Mouse (Mus musculus): ENCODE measurements around the gene Xlr3a.
A peak's percentile ranks its signal among the peaks of the same experiment; 100 is the strongest.
"Not testable (repeated sequence)": the region's sequence is repeated elsewhere in the genome, so short reads cannot be mapped to it uniquely, and the experiment has no call there.

The Xlr3a gene

GRCm38 (mm10) chrX:73096941-73097508 is at the start of gene Xlr3a:
Xlr3a (minus strand) TSS chrX:73097095.
- DNase-seq (ENCODE audit: low read depth, low spot score), result not testable (repeated sequence)

DNA sequence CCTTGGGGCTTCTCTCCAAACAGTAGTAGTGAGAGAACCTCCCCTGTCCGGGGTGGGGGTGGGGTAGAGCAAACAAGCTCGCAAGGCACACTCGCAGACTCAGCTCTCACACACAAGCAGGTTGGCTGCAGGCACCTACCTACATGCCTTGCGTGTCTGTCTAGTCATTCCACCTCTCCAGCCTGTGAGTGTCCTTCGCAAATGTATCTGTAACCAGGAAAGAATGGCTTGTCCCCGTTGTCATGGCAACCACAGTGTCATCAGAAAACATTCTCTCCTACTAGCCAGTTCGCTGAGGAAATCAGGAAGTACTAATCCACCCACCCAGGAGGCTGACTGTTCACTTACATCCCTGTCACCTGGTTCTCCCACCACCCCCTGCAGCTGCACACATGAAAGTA is 46.3 kb upstream of the Xlr3a start:
- not testable (repeated sequence) for DNase-seq (ENCODE audit: low read depth, low spot score)

DNA sequence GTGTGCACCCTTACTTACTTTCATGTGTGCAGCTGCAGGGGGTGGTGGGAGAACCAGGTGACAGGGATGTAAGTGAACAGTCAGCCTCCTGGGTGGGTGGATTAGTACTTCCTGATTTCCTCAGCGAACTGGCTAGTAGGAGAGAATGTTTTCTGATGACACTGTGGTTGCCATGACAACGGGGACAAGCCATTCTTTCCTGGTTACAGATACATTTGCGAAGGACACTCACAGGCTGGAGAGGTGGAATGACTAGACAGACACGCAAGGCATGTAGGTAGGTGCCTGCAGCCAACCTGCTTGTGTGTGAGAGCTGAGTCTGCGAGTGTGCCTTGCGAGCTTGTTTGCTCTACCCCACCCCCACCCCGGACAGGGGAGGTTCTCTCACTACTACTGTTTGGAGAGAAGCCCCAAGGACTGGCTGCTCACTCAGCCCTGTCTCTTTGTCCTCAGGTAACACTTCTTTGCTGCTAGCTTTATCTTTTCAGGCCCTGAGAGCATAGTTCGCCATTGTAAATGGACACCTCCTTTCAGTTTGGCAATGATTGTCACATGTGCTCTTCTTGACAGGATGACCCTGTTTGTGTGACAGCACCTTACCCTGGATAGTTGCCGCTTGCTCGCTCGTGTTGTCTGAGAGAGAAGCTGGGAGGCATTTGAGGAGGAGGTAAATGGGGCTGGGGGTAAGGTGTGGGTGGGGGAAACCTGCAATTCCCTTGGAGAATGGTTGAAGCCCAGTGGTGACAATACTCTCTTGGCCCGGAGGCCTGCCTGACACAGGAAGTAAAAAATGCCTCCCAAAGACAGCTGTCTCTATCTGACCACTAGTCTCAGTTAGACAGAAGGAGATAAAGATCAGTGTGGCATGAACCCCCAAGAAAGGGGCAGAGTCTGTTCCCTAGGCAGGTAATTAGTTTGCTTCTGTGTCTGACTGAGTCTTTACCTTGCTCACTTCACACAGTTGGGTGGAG is 26.2 kb upstream of the Xlr3a start:
- DNase-seq (ENCODE audit: low read depth, low spot score), result not testable (repeated sequence)

DNA sequence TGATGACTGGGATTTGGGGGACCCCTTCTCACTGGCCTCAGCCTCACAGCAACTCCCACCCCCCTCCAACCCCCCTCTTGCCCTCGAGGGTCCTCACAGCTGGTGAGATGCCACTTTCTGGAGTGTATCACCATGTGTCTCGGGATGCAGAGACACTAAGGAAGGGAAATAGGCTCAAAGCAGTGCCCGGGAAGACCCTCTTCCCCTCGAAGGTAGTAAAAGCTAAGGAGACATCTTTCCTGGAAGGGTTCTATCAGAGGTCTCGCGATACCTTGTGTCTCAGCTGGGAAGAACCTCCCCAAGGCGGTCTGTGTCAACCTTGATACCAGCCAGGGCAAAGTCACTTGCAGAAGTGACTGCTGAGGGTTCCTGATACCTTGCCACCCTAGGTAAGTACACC is 19.9 kb upstream of the Xlr3a start, which contains the start of gene Gm14685:
Gm14685 (plus strand) TSS at position 301 of the 400 bp plus-strand sequence.
- DNase-seq (ENCODE audit: low read depth, low spot score), result not testable (repeated sequence)

DNA sequence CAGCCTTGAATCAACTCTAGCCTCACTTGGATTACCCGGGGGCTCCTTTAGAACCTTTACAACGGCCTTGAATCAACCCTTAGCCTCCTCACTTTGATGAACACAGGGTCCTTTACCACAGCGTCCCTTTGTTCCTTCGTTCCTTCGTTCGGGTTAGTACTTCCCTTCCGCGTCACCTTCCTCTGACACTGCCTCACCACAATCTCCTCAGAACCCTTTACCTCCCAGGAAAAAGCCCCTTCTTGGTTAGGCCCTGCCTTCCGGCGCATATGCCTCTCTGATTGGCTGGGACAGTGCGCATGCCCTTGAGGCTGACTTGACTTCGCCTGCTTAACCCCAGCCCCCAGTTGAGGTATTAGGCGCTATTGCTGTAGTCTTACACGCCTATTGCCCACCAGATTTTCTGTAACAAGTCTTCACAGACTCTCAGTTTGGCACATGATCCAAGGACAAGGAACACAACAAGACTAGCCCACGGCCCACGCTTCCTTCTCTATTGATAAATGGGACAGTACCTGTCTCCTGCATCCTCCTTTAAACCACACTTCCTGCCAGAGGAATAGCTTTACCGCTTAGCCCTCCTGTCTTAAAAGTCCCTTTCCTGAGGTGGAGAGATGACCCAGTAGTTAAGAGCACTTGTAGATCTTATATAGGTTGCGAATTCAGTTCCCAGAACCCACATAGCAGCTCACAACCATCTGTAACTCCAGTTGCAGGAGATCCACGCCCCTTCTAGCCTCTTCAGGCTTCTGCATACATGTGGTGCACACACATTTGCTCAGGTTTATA is 14.4 kb downstream of the Xlr3a start, which contains the start of gene Xlr4a:
Xlr4a (minus strand) TSS at position 212 of the 789 bp plus-strand sequence.
- DNase-seq (ENCODE audit: low read depth, low spot score), result not testable (repeated sequence)

DNA sequence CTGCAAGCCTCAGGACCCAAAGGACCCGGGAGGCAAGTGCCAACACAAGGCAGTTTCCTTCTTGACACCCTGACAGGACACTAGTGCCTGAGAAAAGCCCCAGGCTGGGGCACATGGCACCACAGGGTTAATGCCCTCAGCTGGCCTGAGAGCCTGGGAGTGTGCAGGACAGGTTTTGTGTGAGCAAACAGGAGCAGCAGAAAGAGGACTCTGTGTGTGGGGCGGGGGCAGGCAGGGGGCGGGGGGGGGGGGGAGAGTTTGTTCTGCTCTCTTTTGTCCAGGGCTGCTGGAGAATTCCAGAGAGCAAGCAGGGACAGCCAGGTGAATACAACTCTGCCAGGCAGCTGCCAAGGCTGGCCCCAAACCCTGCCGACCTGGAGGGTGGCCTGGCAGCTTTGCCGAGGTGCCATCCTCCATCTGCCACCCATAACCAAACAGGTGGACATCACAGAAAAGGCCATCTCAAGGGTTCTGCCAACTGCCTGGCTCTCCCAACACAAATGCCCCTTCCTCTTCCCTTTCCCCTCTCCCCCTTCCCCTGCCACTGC is 30.1 kb downstream of the Xlr3a start:
- DNase-seq (ENCODE audit: low read depth, low spot score), result not testable (repeated sequence)

GRCm38 (mm10) chrX:73064415-73064793 is 32.5 kb downstream of the Xlr3a start, which contains the start of gene Pnma3:
Pnma3 (plus strand) TSS chrX:73064787.
- no peak for DNase-seq (ENCODE audit: low read depth, low spot score)

GRCm38 (mm10) chrX:73063512-73064414 is 33.1 kb downstream of the Xlr3a start:
- no peak for DNase-seq (ENCODE audit: low read depth, low spot score)

DNA sequence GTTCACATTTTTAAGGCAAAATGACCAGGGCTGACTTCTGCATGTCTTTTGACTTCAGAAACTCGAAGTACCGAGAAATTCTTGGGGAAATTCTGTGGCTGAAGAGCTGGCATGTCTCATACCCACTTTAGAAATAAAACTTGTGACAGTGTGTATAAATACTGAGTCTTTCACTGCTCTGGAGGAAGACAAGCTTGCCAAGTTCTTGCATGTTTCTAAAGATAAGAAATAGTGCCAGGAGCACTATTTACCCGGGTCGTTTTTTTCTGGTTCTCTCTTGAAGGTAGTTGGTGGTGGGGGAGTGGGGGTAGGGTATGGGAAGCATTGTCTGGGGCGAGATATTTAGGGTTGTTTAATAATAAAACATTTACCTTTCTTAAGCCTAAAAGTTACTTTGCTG is 34.6 kb downstream of the Xlr3a start:
- no peak for DNase-seq (ENCODE audit: low read depth, low spot score)

- DNase-seq (ENCODE audit: low read depth, low spot score), result no peak
Measured at GRCm38 (mm10) chrX:73061528-73061927, 35.4 kb downstream of the Xlr3a start.

DNA sequence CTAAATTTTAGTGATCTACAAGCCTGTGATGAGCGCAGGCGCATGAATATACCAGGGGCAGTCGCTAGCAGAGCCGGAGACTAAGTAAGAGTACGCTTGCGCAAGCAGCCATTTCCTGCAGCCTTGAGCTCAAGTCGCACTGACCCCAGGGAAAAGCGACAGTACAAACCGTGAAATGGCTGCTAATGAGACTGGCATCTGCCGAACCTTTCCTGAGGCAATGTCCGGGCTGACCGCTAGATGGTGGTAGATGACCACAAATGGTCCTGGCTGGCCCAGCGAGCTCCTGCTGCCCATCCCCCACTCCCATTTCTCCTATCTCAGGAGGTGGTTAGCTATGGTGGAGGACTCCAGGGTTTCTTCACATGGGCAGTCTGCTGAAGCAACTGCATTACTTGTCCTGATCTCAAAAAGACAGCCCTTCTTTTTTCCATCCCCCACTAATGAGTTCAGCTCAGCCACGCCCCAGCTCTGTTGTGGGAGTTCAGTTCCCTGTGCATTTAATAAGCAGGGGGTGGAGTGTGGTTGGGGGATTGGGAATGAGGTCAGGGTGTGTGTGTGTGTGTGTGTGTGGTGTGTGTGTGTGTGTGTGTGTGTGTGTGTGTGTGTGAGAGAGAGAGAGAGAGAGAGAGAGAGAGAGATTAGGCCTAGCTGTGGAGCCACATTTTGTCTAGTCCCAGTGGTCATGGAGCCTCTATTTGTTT is 42.9 kb downstream of the Xlr3a start:
- DNase-seq (ENCODE audit: low read depth, low spot score), result peak; percentile 85

DNA sequence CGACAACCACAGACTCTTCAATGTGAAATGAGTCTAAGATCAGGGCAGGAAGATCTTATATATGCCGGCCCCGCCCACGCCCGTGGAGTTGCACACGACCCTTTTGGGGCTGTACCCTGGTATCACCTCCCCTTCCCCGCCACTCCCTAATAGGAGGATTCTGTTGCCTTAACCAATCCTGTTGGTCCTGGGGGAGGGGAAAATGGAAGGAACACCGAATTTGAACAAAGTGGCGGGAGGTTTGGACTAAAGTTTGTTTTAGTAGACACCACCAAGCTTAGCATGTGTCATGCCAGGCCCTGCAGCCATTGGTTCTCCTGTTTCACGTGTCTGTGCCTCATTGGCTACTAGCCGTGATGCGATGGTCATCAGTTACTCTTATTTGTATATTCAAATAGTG is 57.2 kb downstream of the Xlr3a start:
- DNase-seq (ENCODE audit: low read depth, low spot score), result no peak

DNA sequence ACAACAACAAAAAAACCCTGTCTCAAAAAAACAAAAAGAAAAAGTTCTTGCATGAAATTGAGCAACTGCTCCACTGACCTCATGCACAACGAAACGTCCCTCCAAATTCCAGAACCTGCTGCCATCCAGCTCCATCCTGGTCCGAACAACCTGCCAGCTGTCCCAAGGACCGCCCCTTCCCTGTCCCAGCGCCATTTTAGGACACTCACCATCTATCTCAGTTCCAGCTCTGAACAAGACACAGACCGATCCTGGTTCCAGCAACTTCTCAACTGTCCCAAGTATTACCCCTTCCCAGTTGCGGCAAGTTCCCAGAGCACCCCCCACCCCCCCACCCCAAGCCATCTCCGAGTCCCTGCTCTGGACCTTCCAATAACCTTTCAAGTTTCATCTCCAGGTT is 58.1 kb downstream of the Xlr3a start:
- DNase-seq (ENCODE audit: low read depth, low spot score), result no peak

GRCm38 (mm10) chrX:73037003-73037402 is 59.9 kb downstream of the Xlr3a start, which contains the start of gene Pnma5:
Pnma5 (minus strand) TSS chrX:73037103.
- no peak for DNase-seq (ENCODE audit: low read depth, low spot score)
